In genomic region chr10:80436276-80436675, GRCm38 (mm10) we compare ENCODE assay signal across 9 mouse cellular contexts. TPM values are rescaled to one million over a fixed set of nuclear protein-coding genes. Genes with fewer than 3 reads are reported as not detected.
DNase-seq lines count a peak whose midpoint lies in the region; ATAC-seq lines count a peak whose summit lies in the region.
"Had no signal": no experiment of that assay in that cellular context is flagged by ENCODE, and none has a peak within 500 bp of the region (broad histone marks: within the 10 kb centered on the region; RNA-seq: fewer than 3 reads in every experiment).

No protein-coding gene starts in this region.

- peak; percentile 47 for DNase-seq in urinary bladder, postnatal 25 days (ENCODE audit: low spot score)
- no peak for DNase-seq in urinary bladder, adult 2 months (ENCODE audit: low spot score)
- no peak for DNase-seq in adipocyte (ENCODE audit: low spot score)
- DNase-seq in hindbrain, embryonic 11.5 days (ENCODE audit: low spot score): no peak

- H3K9ac ChIP-seq in liver, embryonic 16.5 days (ENCODE audit: low read depth, low read length): peak overlapping the region; percentile 48
- H3K9ac ChIP-seq in hindbrain, embryonic 11.5 days (ENCODE audit: low read depth, low read length): no peak overlapping the region
- no peak overlapping the region for H3K9ac ChIP-seq in neural tube, embryonic 15.5 days (replicated peaks)

- WGBS in liver, embryonic 16.5 days (ENCODE audit: insufficient replicate concordance): 17% methylated on average over 9 of the region's 9 CpGs
- WGBS in hindbrain, embryonic 11.5 days: 13% methylated on average over 9 of the region's 9 CpGs
- WGBS in neural tube, embryonic 15.5 days: 12% methylated on average over 9 of the region's 9 CpGs

- peak overlapping the region; percentile 52 for H3K4me2 ChIP-seq in liver, embryonic 16.5 days (ENCODE audit: low read depth, low read length)
- no peak overlapping the region for H3K4me2 ChIP-seq in hindbrain, embryonic 11.5 days (replicated peaks; ENCODE audit: low read depth, low read length)
- no peak overlapping the region for H3K4me2 ChIP-seq in neural tube, embryonic 15.5 days

- H3K4me1 ChIP-seq in erythroblast, embryonic 14.5 days (ENCODE audit: control insufficient read depth): peaks cover 57% of the 10 kb centered on the region
- peaks cover 43% of the 10 kb centered on the region for H3K4me1 ChIP-seq in liver, embryonic 16.5 days (ENCODE audit: control insufficient read depth, low read depth, low read length)
- 0 out of 2 replicates have a peak, but pooled peaks cover 2% of the 10 kb centered on the region for H3K4me1 ChIP-seq in hindbrain, embryonic 11.5 days (replicated peaks; ENCODE audit: control insufficient read depth, insufficient read depth, low read length)
- H3K4me1 ChIP-seq in neural tube, embryonic 15.5 days: peaks cover 20% of the 10 kb centered on the region

- peaks cover 6% of the 10 kb centered on the region for H3K27me3 ChIP-seq in erythroblast, embryonic 14.5 days (ENCODE audit: control insufficient read depth)
- no peaks in the 10 kb centered on the region for H3K27me3 ChIP-seq in liver, embryonic 16.5 days (ENCODE audit: control insufficient read depth, insufficient read depth, low read depth, low read length)
- 0 out of 2 replicates have a peak, but pooled peaks cover 2% of the 10 kb centered on the region for H3K27me3 ChIP-seq in hindbrain, embryonic 11.5 days (ENCODE audit: control insufficient read depth, insufficient read depth, low read length)
- no peaks in the 10 kb centered on the region for H3K27me3 ChIP-seq in neural tube, embryonic 15.5 days (replicated peaks)

- H3K36me3 ChIP-seq in erythroblast, embryonic 14.5 days (ENCODE audit: control insufficient read depth): peaks cover 9% of the 10 kb centered on the region
- H3K36me3 ChIP-seq in liver, embryonic 16.5 days (ENCODE audit: control insufficient read depth, insufficient read depth): no peaks in the 10 kb centered on the region
- H3K36me3 ChIP-seq in hindbrain, embryonic 11.5 days (ENCODE audit: control insufficient read depth, insufficient read depth, low read length): no peaks in the 10 kb centered on the region
- H3K36me3 ChIP-seq in neural tube, embryonic 15.5 days: no peaks in the 10 kb centered on the region

- no peak for ATAC-seq in erythroblast, adult 5-6 weeks (replicated peaks; ENCODE audit: low FRiP score, poor library complexity, severe bottlenecking)
- ATAC-seq in liver, embryonic 16.5 days (ENCODE audit: low read depth): no peak
- no peak for ATAC-seq in hindbrain, embryonic 11.5 days (ENCODE audit: low FRiP score)
- ATAC-seq in neural tube, embryonic 15.5 days (ENCODE audit: low FRiP score): no peak

- H3K27ac ChIP-seq in liver, embryonic 16.5 days (ENCODE audit: low read length): peak overlapping the region; percentile 98
- no peak overlapping the region for H3K27ac ChIP-seq in hindbrain, embryonic 11.5 days (ENCODE audit: low read depth, low read length)
- H3K27ac ChIP-seq in neural tube, embryonic 15.5 days (replicated peaks): no peak overlapping the region

- H3K4me3 ChIP-seq in erythroblast, embryonic 14.5 days (replicated peaks): peak overlapping the region; percentile 37
- no peak overlapping the region for H3K4me3 ChIP-seq in liver, embryonic 16.5 days (ENCODE audit: low read depth, low read length)
- H3K4me3 ChIP-seq in hindbrain, embryonic 11.5 days (ENCODE audit: low read depth, low read length): no peak overlapping the region
- no peak overlapping the region for H3K4me3 ChIP-seq in neural tube, embryonic 15.5 days (replicated peaks)

- no peaks in the 10 kb centered on the region for H3K9me3 ChIP-seq in erythroblast, embryonic 14.5 days (ENCODE audit: control insufficient read depth, low read length)
- H3K9me3 ChIP-seq in liver, embryonic 16.5 days (replicated peaks; ENCODE audit: control insufficient read depth, low read length): no peaks in the 10 kb centered on the region
- H3K9me3 ChIP-seq in hindbrain, embryonic 11.5 days (ENCODE audit: control insufficient read depth, low read length): no peaks in the 10 kb centered on the region
- no peaks in the 10 kb centered on the region for H3K9me3 ChIP-seq in neural tube, embryonic 15.5 days (replicated peaks)

RNA-seq across cellular contexts. Expression of gene Tcf3, which starts 2.8 kb away (rescaled TPM):
- 61.1 and 64.8 TPM in 2 replicates for polyA plus RNA-seq in erythroblast, embryonic 14.5 days (2012)
- 30.7 and 31.1 TPM in 2 replicates for total RNA-seq in erythroblast, adult 5-6 weeks (2015; ENCODE audit: low replicate concordance)
- total RNA-seq in erythroblast, adult 5-6 weeks (2017; ENCODE audit: low replicate concordance): 27.9 and 39.6 TPM in 2 replicates
- polyA plus RNA-seq in urinary bladder, adult 2 months (2012; rRNA removed): 29.7 and 35.4 TPM in 2 replicates
- polyA plus RNA-seq in liver, embryonic 16.5 days (2015; fragmentation: Nextera tagmentation; extraction: Ambion mirVana): 39.8 and 44.4 TPM in 2 replicates
- 110 and 130 TPM in 2 replicates for polyA plus RNA-seq in hindbrain, embryonic 11.5 days (2014; fragmentation: Nextera tagmentation; extraction: Ambion mirVana)
- polyA plus RNA-seq in neural tube, embryonic 15.5 days (2015; fragmentation: Nextera tagmentation; extraction: Ambion mirVana): 33.4 and 51.7 TPM in 2 replicates

RNA-seq across cellular contexts. Expression of gene Uqcr11, which starts 29.6 kb away (rescaled TPM):
- 197 and 289 TPM in 2 replicates for polyA plus RNA-seq in erythroblast, embryonic 14.5 days (2012)
- total RNA-seq in erythroblast, adult 5-6 weeks (2015; ENCODE audit: low replicate concordance): 38.2 and 42.4 TPM in 2 replicates
- 56.0 and 60.8 TPM in 2 replicates for total RNA-seq in erythroblast, adult 5-6 weeks (2017; ENCODE audit: low replicate concordance)
- polyA plus RNA-seq in urinary bladder, adult 2 months (2012; rRNA removed): 883 and 983 TPM in 2 replicates
- 509 and 519 TPM in 2 replicates for polyA plus RNA-seq in liver, embryonic 16.5 days (2015; fragmentation: Nextera tagmentation; extraction: Ambion mirVana)
- 466 and 480 TPM in 2 replicates for polyA plus RNA-seq in hindbrain, embryonic 11.5 days (2014; fragmentation: Nextera tagmentation; extraction: Ambion mirVana)
- polyA plus RNA-seq in neural tube, embryonic 15.5 days (2015; fragmentation: Nextera tagmentation; extraction: Ambion mirVana): 731 and 790 TPM in 2 replicates

RNA-seq across cellular contexts. Expression of gene Mbd3, which starts 36.9 kb away (rescaled TPM):
- 24.1 and 26.2 TPM in 2 replicates for polyA plus RNA-seq in erythroblast, embryonic 14.5 days (2012)
- 11.9 and 38.4 TPM in 2 replicates for total RNA-seq in erythroblast, adult 5-6 weeks (2015; ENCODE audit: low replicate concordance)
- 10.5 and 21.3 TPM in 2 replicates for total RNA-seq in erythroblast, adult 5-6 weeks (2017; ENCODE audit: low replicate concordance)
- polyA plus RNA-seq in urinary bladder, adult 2 months (2012; rRNA removed): 112 and 119 TPM in 2 replicates
- 49.2 and 52.7 TPM in 2 replicates for polyA plus RNA-seq in liver, embryonic 16.5 days (2015; fragmentation: Nextera tagmentation; extraction: Ambion mirVana)
- polyA plus RNA-seq in hindbrain, embryonic 11.5 days (2014; fragmentation: Nextera tagmentation; extraction: Ambion mirVana): 227 and 240 TPM in 2 replicates
- 195 and 209 TPM in 2 replicates for polyA plus RNA-seq in neural tube, embryonic 15.5 days (2015; fragmentation: Nextera tagmentation; extraction: Ambion mirVana)

RNA-seq across cellular contexts. Expression of gene Mex3d, which starts 48.8 kb away (rescaled TPM):
- polyA plus RNA-seq in erythroblast, embryonic 14.5 days (2012): 0.53 and 0.55 TPM in 2 replicates
- total RNA-seq in erythroblast, adult 5-6 weeks (2015; ENCODE audit: low replicate concordance): 1.5 TPM in 1 of 2 replicates, not detected in the other
- 0.51 and 0.70 TPM in 2 replicates for total RNA-seq in erythroblast, adult 5-6 weeks (2017; ENCODE audit: low replicate concordance)
- 11.2 and 11.5 TPM in 2 replicates for polyA plus RNA-seq in urinary bladder, adult 2 months (2012; rRNA removed)
- polyA plus RNA-seq in liver, embryonic 16.5 days (2015; fragmentation: Nextera tagmentation; extraction: Ambion mirVana): 0.32 and 0.60 TPM in 2 replicates
- polyA plus RNA-seq in hindbrain, embryonic 11.5 days (2014; fragmentation: Nextera tagmentation; extraction: Ambion mirVana): 13.4 and 14.7 TPM in 2 replicates
- 9.1 and 14.0 TPM in 2 replicates for polyA plus RNA-seq in neural tube, embryonic 15.5 days (2015; fragmentation: Nextera tagmentation; extraction: Ambion mirVana)

RNA-seq across cellular contexts. Expression of gene Onecut3, which starts 58.4 kb away (rescaled TPM):
- not detected in 2 replicates for polyA plus RNA-seq in erythroblast, embryonic 14.5 days (2012)
- total RNA-seq in erythroblast, adult 5-6 weeks (2015; ENCODE audit: low replicate concordance): not detected in 2 replicates
- not detected in 2 replicates for total RNA-seq in erythroblast, adult 5-6 weeks (2017; ENCODE audit: low replicate concordance)
- polyA plus RNA-seq in urinary bladder, adult 2 months (2012; rRNA removed): not detected in 2 replicates
- 0.02 TPM in 1 of 2 replicates, not detected in the other for polyA plus RNA-seq in liver, embryonic 16.5 days (2015; fragmentation: Nextera tagmentation; extraction: Ambion mirVana)
- polyA plus RNA-seq in hindbrain, embryonic 11.5 days (2014; fragmentation: Nextera tagmentation; extraction: Ambion mirVana): 2.1 and 3.5 TPM in 2 replicates
- 0.63 and 1.0 TPM in 2 replicates for polyA plus RNA-seq in neural tube, embryonic 15.5 days (2015; fragmentation: Nextera tagmentation; extraction: Ambion mirVana)
- polyA plus RNA-seq: heart, embryonic 16.5 days had no signal
